Mouse (Mus musculus) midbrain, embryonic 14.5 days (tissue): ENCODE measurements around the gene Maml3. TPM values are rescaled to one million over a fixed set of nuclear protein-coding genes. Genes with fewer than 3 reads are reported as not detected.
A peak's percentile ranks its signal among the peaks of the same experiment; 100 is the strongest.

Experiments used
- ATAC-seq: fragments of 200-750 bp; cut with Nextera tagmentation; 2 replicates; pipeline ENCODE4 v1.8.0; 2017; ENCODE audit warnings: moderate number of reproducible peaks, moderate library complexity; ENCODE audit not compliant: low FRiP score, low TSS enrichment
- DNase-seq: peaks from one replicate; pipeline ENCODE4 v3.0.0-alpha.2; 2015
- H3K27ac ChIP-seq: fragments of 300-500 bp; sonication (generic); replicated peaks from 2 replicates; pipeline ENCODE4 v1.5.1; 2014; ENCODE audit warnings: mild to moderate bottlenecking, low read depth, low read length, moderate library complexity
- H3K27me3 ChIP-seq: fragments of 300-500 bp; sonication (generic); 2 replicates; pipeline ENCODE4 v1.6.1; 2014; ENCODE audit warnings: low read length, control low read depth, mixed read lengths; ENCODE audit not compliant: control insufficient read depth, insufficient read depth
- H3K36me3 ChIP-seq: fragments of 300-500 bp; sonication (generic); 2 replicates; pipeline ENCODE4 v1.6.1; 2014; ENCODE audit warnings: low read length, control low read depth; ENCODE audit not compliant: control insufficient read depth, insufficient read depth
- H3K4me1 ChIP-seq: fragments of 300-500 bp; sonication (generic); 2 replicates; pipeline ENCODE4 v1.6.1; 2014; ENCODE audit warnings: mild to moderate bottlenecking, antibody characterized with exemption, low read length, control low read depth; ENCODE audit not compliant: control insufficient read depth, insufficient read depth
- H3K4me2 ChIP-seq: fragments of 300-500 bp; sonication (generic); 2 replicates; pipeline ENCODE4 v1.6.1; 2014; ENCODE audit warnings: mild to moderate bottlenecking, low read length, moderate library complexity
- H3K4me3 ChIP-seq: fragments of 300-500 bp; sonication (generic); replicated peaks from 2 replicates; pipeline ENCODE4 v1.5.1; 2014; ENCODE audit warnings: low read depth, low read length
- H3K9ac ChIP-seq: fragments of 300-500 bp; sonication (generic); replicated peaks from 2 replicates; pipeline ENCODE4 v1.6.1; 2014; ENCODE audit warnings: mild to moderate bottlenecking, low read length, moderate library complexity
- H3K9me3 ChIP-seq: fragments of 300-500 bp; sonication (generic); 2 replicates; pipeline ENCODE4 v1.6.1; 2016; ENCODE audit warnings: low read length, control low read depth, mixed read lengths; ENCODE audit not compliant: control insufficient read depth
- WGBS: fragments of 180-500 bp; shearing (Covaris S2); extraction: QIAGEN DNeasy Blood & Tissue Kit; methylation state at CpG from one replicate; pipeline ENCODE4 v1.1.7; 2014; 5-methylcytosine and 5-hydroxymethylcytosine counted together
- polyA plus RNA-seq: library from polyadenylated mRNA; unstranded; fragments of >200 nt; fragmentation: Nextera tagmentation; extraction: Ambion mirVana; gene quantifications from 2 replicates; pipeline ENCODE4 v1.2.1, GENCODE M21; 2014

Maml3 gene
- polyA plus RNA-seq, 1 experiment from 2014 or later = 10.3 TPM

- no peak for DNase-seq
- no peak overlapping the region for H3K4me3 ChIP-seq
- no peak for ATAC-seq
- no peaks in the 10 kb centered on the region for H3K36me3 ChIP-seq
- H3K4me2 ChIP-seq = no peak overlapping the region
- no peak overlapping the region for H3K27ac ChIP-seq
- H3K9me3 ChIP-seq = no peaks in the 10 kb centered on the region
- no peaks in the 10 kb centered on the region for H3K27me3 ChIP-seq
- H3K9ac ChIP-seq = no peak overlapping the region
- 98% methylated on average over 2 of the region's 2 CpGs for WGBS
- H3K4me1 ChIP-seq = peaks cover 11% of the 10 kb centered on the region; the same call in 1 of the 2 replicates
Observed at GRCm38 (mm10) chr3:51970489-51970888, 134.4 kb downstream of the Maml3 start.

- 60% methylated on average over 6 of the region's 6 CpGs for WGBS
- ATAC-seq (no peak), DNase-seq (no peak)
- no peak overlapping the region for H3K4me3 ChIP-seq
- H3K4me2 ChIP-seq = no peak overlapping the region
- no peaks in the 10 kb centered on the region for H3K36me3 ChIP-seq
- H3K27me3 ChIP-seq = no peaks in the 10 kb centered on the region
- no peaks in the 10 kb centered on the region for H3K9me3 ChIP-seq
- no peak overlapping the region for H3K9ac ChIP-seq
- peaks cover 22% of the 10 kb centered on the region for H3K4me1 ChIP-seq
- no peak overlapping the region for H3K27ac ChIP-seq
Observed at GRCm38 (mm10) chr3:51969451-51969850, 135.4 kb downstream of the Maml3 start.

GRCm38 (mm10) chr3:51965841-51966240, 139.0 kb downstream of the Maml3 start:
- peaks cover 44% of the 10 kb centered on the region for H3K4me1 ChIP-seq
- H3K9me3 ChIP-seq = no peaks in the 10 kb centered on the region
- 65% methylated on average over 7 of the region's 7 CpGs for WGBS
- no peak for ATAC-seq
- no peaks in the 10 kb centered on the region for H3K36me3 ChIP-seq
- DNase-seq = no peak
- peak overlapping the region; percentile 21; the same call in 1 of the 2 replicates for H3K9ac ChIP-seq
- no peak overlapping the region for H3K4me2 ChIP-seq
- H3K4me3 ChIP-seq = no peak overlapping the region
- no peaks in the 10 kb centered on the region for H3K27me3 ChIP-seq
- peak overlapping the region; percentile 95 for H3K27ac ChIP-seq

- Histone ChIP-seq H3K9ac (peak overlapping the region; percentile 21; the same call in 1 of the 2 replicates), H3K9me3 (no peaks in the 10 kb centered on the region), H3K4me1 (peaks cover 44% of the 10 kb centered on the region), H3K4me2 (no peak overlapping the region), H3K36me3 (no peaks in the 10 kb centered on the region), H3K27ac (peak overlapping the region; percentile 95), H3K27me3 (no peaks in the 10 kb centered on the region), H3K4me3 (no peak overlapping the region)
- ATAC-seq (no peak), DNase-seq (no peak)
- WGBS = 39% methylated on average over 2 of the region's 2 CpGs
Observed at GRCm38 (mm10) chr3:51965436-51965835, 139.4 kb downstream of the Maml3 start.

GRCm38 (mm10) chr3:51965008-51965407, 139.9 kb downstream of the Maml3 start:
- Histone ChIP-seq H3K4me3 (no peak overlapping the region), H3K36me3 (no peaks in the 10 kb centered on the region), H3K4me1 (peaks cover 44% of the 10 kb centered on the region), H3K27me3 (no peaks in the 10 kb centered on the region), H3K27ac (peak overlapping the region; percentile 95), H3K4me2 (0 out of 2 replicates have a peak overlapping the region, but pooled peaks have one; percentile 45), H3K9me3 (no peaks in the 10 kb centered on the region), H3K9ac (peak overlapping the region; percentile 21)
- DNase-seq (no peak), ATAC-seq (no peak)
- 30% methylated on average over 3 of the region's 3 CpGs for WGBS

- ATAC-seq (peak; percentile 84), DNase-seq (peak; percentile 74)
- H3K27ac ChIP-seq = peak overlapping the region; percentile 95
- peak overlapping the region; percentile 45 for H3K4me2 ChIP-seq
- no peaks in the 10 kb centered on the region for H3K9me3 ChIP-seq
- WGBS = 11% methylated on average over 4 of the region's 4 CpGs
- peak overlapping the region; percentile 62 for H3K9ac ChIP-seq
- no peaks in the 10 kb centered on the region for H3K27me3 ChIP-seq
- H3K4me3 ChIP-seq = peak overlapping the region; percentile 13; the same call in 1 of the 2 replicates
- no peaks in the 10 kb centered on the region for H3K36me3 ChIP-seq
- H3K4me1 ChIP-seq = peaks cover 44% of the 10 kb centered on the region
Observed at GRCm38 (mm10) chr3:51963891-51964593, 140.8 kb downstream of the Maml3 start.

DNA sequence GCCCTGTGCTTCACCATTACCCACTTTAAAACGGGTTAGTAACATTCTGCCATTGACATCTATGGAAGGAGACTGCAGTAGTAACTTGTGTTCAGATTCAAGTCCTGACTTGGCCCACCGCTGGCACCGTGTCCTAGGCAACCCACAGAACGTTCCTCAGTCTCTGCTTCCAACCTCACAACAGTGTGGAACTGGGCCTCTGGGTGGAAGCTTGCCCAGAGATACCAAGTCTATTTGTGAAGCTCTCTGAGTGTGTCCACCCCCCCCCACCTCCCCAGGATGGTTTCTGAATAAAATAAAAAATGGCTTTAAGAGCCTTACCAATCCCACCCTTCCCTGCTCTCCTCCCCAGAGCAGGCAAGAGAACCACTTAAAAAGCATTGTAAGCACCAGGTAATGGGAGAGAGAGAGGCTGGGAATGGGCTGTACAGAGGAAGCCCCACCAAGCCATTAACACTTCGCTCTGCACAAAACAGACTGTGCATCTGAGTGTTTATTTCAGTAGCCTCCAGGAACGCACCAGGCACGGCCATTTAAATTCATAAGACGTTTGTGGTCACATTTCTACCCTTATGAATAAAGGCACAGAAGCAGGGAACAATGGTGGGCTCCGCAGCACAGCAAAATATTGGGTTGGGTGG, 141.6 kb downstream of the Maml3 start:
- peak overlapping the region; percentile 45 for H3K4me2 ChIP-seq
- DNase-seq = peak; percentile 58
- no peaks in the 10 kb centered on the region for H3K36me3 ChIP-seq
- ATAC-seq = 0 out of 2 replicates have a peak, but pooled peaks have one; percentile 26
- peak overlapping the region; percentile 36; the same call in 1 of the 2 replicates for H3K9ac ChIP-seq
- no peak overlapping the region for H3K4me3 ChIP-seq
- no peaks in the 10 kb centered on the region for H3K9me3 ChIP-seq
- peak overlapping the region; percentile 95 for H3K27ac ChIP-seq
- H3K4me1 ChIP-seq = peaks cover 40% of the 10 kb centered on the region
- no peaks in the 10 kb centered on the region for H3K27me3 ChIP-seq
- WGBS = 49% methylated on average over 9 of the region's 9 CpGs

- Histone ChIP-seq H3K27ac (no peak overlapping the region), H3K27me3 (no peaks in the 10 kb centered on the region), H3K9ac (no peak overlapping the region), H3K4me2 (no peak overlapping the region), H3K4me1 (peaks cover 18% of the 10 kb centered on the region), H3K9me3 (no peaks in the 10 kb centered on the region), H3K4me3 (no peak overlapping the region), H3K36me3 (no peaks in the 10 kb centered on the region)
- DNase-seq (no peak), ATAC-seq (no peak)
- 77% methylated on average over 2 of the region's 2 CpGs for WGBS
Observed at GRCm38 (mm10) chr3:51958751-51959150, 146.1 kb downstream of the Maml3 start.
